Comparison of ENCODE assay signal across 27 mouse cellular contexts in the genomic region with DNA sequence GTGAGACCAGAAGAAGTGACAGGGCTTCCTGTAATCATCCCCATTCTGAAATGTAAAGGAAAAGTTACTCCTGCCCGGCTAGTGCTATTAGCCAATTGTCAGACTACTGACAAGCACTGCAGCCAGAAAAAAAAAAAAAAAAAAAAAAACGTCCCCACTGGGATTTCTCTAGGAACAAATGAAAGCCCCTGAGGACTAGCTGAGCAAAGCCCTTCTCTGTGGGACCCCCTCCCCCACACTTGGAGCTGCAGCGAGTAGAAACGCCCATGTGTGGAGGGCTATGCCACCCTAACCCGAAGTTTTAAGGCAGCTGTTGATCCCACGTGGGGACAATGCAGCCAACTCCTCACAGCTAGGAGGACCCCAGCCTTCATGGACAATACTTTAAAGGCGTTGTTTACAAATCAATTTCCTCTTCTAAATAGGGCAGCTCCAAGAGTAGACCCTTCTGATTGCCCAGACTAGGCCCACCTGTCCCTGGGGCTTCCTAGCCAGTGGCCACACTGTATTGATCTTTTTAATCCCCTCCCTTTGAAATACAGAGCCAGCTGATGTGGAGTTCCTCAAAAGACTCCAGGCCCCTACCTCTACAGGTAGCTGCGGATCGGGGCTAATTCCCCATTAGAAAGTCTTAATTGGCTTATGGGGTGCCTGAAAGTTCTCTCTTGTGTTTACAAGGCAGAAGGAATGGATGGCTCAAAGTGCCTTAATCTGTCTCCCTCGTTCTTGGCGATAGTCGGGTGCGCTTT. TPM values are rescaled to one million over a fixed set of nuclear protein-coding genes. Genes with fewer than 3 reads are reported as not detected.
DNase-seq lines count a peak whose midpoint lies in the region; ATAC-seq lines count a peak whose summit lies in the region.
"Had no signal": no experiment of that assay in that cellular context is flagged by ENCODE, and none has a peak within 500 bp of the region (broad histone marks: within the 10 kb centered on the region; RNA-seq: fewer than 3 reads in every experiment).

No protein-coding gene starts in this region.

- peak overlapping the region; percentile 52 for H3K4me3 ChIP-seq in hindbrain, embryonic 10.5 days
- H3K4me3 ChIP-seq in hindbrain, embryonic 13.5 days, result no peak overlapping the region
- no peak overlapping the region for H3K4me3 ChIP-seq in neural tube, embryonic 15.5 days (replicated peaks)
- H3K4me3 ChIP-seq: embryonic facial prominence, embryonic 13.5 days; hindbrain, embryonic 15.5 days; limb, embryonic 12.5 days; liver, embryonic 12.5 days; megakaryocyte, embryonic 14.5 days; myocyte had no signal

- WGBS in hindbrain, embryonic 10.5 days, result 1% methylated on average over 13 of the region's 13 CpGs
- WGBS in hindbrain, embryonic 13.5 days, result under 1% methylated on average over 13 of the region's 13 CpGs
- WGBS in neural tube, embryonic 15.5 days, result under 1% methylated on average over 13 of the region's 13 CpGs

- no peaks in the 10 kb centered on the region for H3K9me3 ChIP-seq in hindbrain, embryonic 10.5 days
- no peaks in the 10 kb centered on the region for H3K9me3 ChIP-seq in hindbrain, embryonic 13.5 days
- no peaks in the 10 kb centered on the region for H3K9me3 ChIP-seq in neural tube, embryonic 15.5 days (replicated peaks)
- H3K9me3 ChIP-seq: embryonic facial prominence, embryonic 13.5 days; hindbrain, embryonic 15.5 days; limb, embryonic 12.5 days; liver, embryonic 12.5 days had no signal

- no peak overlapping the region for H3K4me2 ChIP-seq in hindbrain, embryonic 13.5 days
- H3K4me2 ChIP-seq in neural tube, embryonic 15.5 days, result no peak overlapping the region
- H3K4me2 ChIP-seq: embryonic facial prominence, embryonic 13.5 days; hindbrain, embryonic 15.5 days; limb, embryonic 12.5 days; liver, embryonic 12.5 days had no signal

- peaks cover 98% of the 10 kb centered on the region for H3K27me3 ChIP-seq in hindbrain, embryonic 10.5 days (ENCODE audit: insufficient read depth, poor library complexity, severe bottlenecking)
- H3K27me3 ChIP-seq in hindbrain, embryonic 13.5 days, result peaks cover 95% of the 10 kb centered on the region
- peaks cover 91% of the 10 kb centered on the region for H3K27me3 ChIP-seq in neural tube, embryonic 15.5 days (replicated peaks)

- no peak for ATAC-seq in hindbrain, embryonic 13.5 days (ENCODE audit: low FRiP score)
- ATAC-seq in neural tube, embryonic 15.5 days (ENCODE audit: low FRiP score), result no peak
- ATAC-seq: liver, embryonic 12.5 days had no signal

- peaks cover 62% of the 10 kb centered on the region for H3K4me1 ChIP-seq in hindbrain, embryonic 10.5 days (replicated peaks)
- H3K4me1 ChIP-seq in hindbrain, embryonic 13.5 days (replicated peaks), result peaks cover 33% of the 10 kb centered on the region
- H3K4me1 ChIP-seq in neural tube, embryonic 15.5 days, result peaks cover 21% of the 10 kb centered on the region

- H3K9ac ChIP-seq in hindbrain, embryonic 13.5 days, result no peak overlapping the region
- H3K9ac ChIP-seq in neural tube, embryonic 15.5 days (replicated peaks), result no peak overlapping the region
- H3K9ac ChIP-seq: embryonic facial prominence, embryonic 13.5 days; hindbrain, embryonic 15.5 days; limb, embryonic 12.5 days; liver, embryonic 12.5 days had no signal

- no peaks in the 10 kb centered on the region for H3K36me3 ChIP-seq in hindbrain, embryonic 10.5 days
- H3K36me3 ChIP-seq in hindbrain, embryonic 13.5 days, result no peaks in the 10 kb centered on the region
- no peaks in the 10 kb centered on the region for H3K36me3 ChIP-seq in neural tube, embryonic 15.5 days
- H3K36me3 ChIP-seq: embryonic facial prominence, embryonic 13.5 days; hindbrain, embryonic 15.5 days; limb, embryonic 12.5 days; liver, embryonic 12.5 days had no signal

- peak overlapping the region; percentile 45 for H3K27ac ChIP-seq in hindbrain, embryonic 10.5 days
- no peak overlapping the region for H3K27ac ChIP-seq in hindbrain, embryonic 13.5 days
- no peak overlapping the region for H3K27ac ChIP-seq in neural tube, embryonic 15.5 days (replicated peaks)
- H3K27ac ChIP-seq: embryonic facial prominence, embryonic 13.5 days; hindbrain, embryonic 15.5 days; limb, embryonic 12.5 days; liver, embryonic 12.5 days; stomach, postnatal 0 days had no signal

- DNase-seq in embryo, embryonic 10.5 days (ENCODE audit: low spot score), result peak; percentile 41
- no peak for DNase-seq in embryo, embryonic 9.5 days (ENCODE audit: extremely low spot score)
- DNase-seq in hindbrain, embryonic 10.5 days (ENCODE audit: low spot score), result no peak
- DNase-seq in neural tube, embryonic 10.5 days (ENCODE audit: extremely low spot score, low spot score), result peak; percentile 31
- no peak for DNase-seq in Muller cell, postnatal 12 days (ENCODE audit: inconsistent ontology term)
- DNase-seq in yolk sac, embryonic 10.5 days (ENCODE audit: low spot score), result no peak
- DNase-seq: adrenal gland, postnatal 36 days; cerebellum, adult 18-20 months; cerebellum, postnatal 36 days; gastrocnemius, postnatal 25 days; kidney, adult 11 months; lung, adult 2 months; right cerebral cortex, adult 18-20 months had no signal

RNA-seq across cellular contexts. Expression of a gene that starts 2.2 kb away (rescaled TPM):
- 28.4 and 33.7 TPM in 2 replicates for polyA plus RNA-seq in hindbrain, embryonic 10.5 days (2016; fragmentation: Nextera tagmentation; extraction: Ambion mirVana)
- polyA plus RNA-seq in hindbrain, embryonic 13.5 days (2015; fragmentation: Nextera tagmentation; extraction: Ambion mirVana), result 5.9 and 9.8 TPM in 2 replicates
- 0.18 TPM in 1 of 2 replicates, not detected in the other for polyA plus RNA-seq in neural tube, embryonic 15.5 days (2015; fragmentation: Nextera tagmentation; extraction: Ambion mirVana)
- polyA plus RNA-seq: heart, postnatal 0 days; kidney, embryonic 16.5 days; large intestine, adult 2 months; limb, embryonic 12.5 days; liver, embryonic 12.5 days; lung, adult 2 months; myocyte; stomach, postnatal 0 days; thymus, postnatal 0 days; urinary bladder, adult 2 months had no signal

RNA-seq across cellular contexts. Expression of a gene that starts 46.6 kb away (rescaled TPM):
- polyA plus RNA-seq in hindbrain, embryonic 10.5 days (2016; fragmentation: Nextera tagmentation; extraction: Ambion mirVana), result 6.1 and 12.5 TPM in 2 replicates
- 4.9 and 8.2 TPM in 2 replicates for polyA plus RNA-seq in hindbrain, embryonic 13.5 days (2015; fragmentation: Nextera tagmentation; extraction: Ambion mirVana)
- 3.9 and 4.9 TPM in 2 replicates for polyA plus RNA-seq in neural tube, embryonic 15.5 days (2015; fragmentation: Nextera tagmentation; extraction: Ambion mirVana)
- polyA plus RNA-seq: myocyte had no signal

Comparison
In these comparisons a context has a peak if more than half of its experiments do, and no peak if none do; other contexts are left out.
1. DNase-seq: peak in embryo, embryonic 10.5 days (single experiment) and neural tube, embryonic 10.5 days (single experiment); none in embryo, embryonic 9.5 days (single experiment), hindbrain, embryonic 10.5 days (single experiment), Muller cell, postnatal 12 days (single experiment) and yolk sac, embryonic 10.5 days (single experiment).